Mouse (Mus musculus) spleen, adult 2 months (tissue): Measurements from ENCODE around the gene Apba1.

ENCODE experiments used
- CTCF ChIP-seq: fragments of 200-500 bp; IDR thresholded peaks from 2 replicates; pipeline ENCODE4 v1.5.1; 2011; ENCODE audit warnings: mild to moderate bottlenecking, inconsistent platforms; ENCODE audit not compliant: insufficient read depth, insufficient read length, insufficient replicate concordance; ENCODE audit errors: extremely low read depth
- POLR2A ChIP-seq: fragments of 200-500 bp; IDR thresholded peaks from 2 replicates; pipeline ENCODE4 v1.6.1; 2011; ENCODE audit warnings: low read depth, low read length, inconsistent platforms

- TF ChIP-seq CTCF (no peak), POLR2A (no peak)
These were observed 197.8 kb downstream of the Apba1 start for GRCm38 (mm10) chr19:23956299-23956975.
